Mouse (Mus musculus) thymus, adult 2 months (tissue): ENCODE results near the gene Ide.

ENCODE experiments used
- CTCF ChIP-seq: fragments of 200-500 bp; IDR thresholded peaks from 2 replicates; pipeline ENCODE4 v1.5.1; 2012; ENCODE audit warnings: mild to moderate bottlenecking, control low read depth, low read length, moderate library complexity, borderline replicate concordance; ENCODE audit not compliant: control insufficient read depth, poor library complexity, insufficient read depth; ENCODE audit errors: extremely low read depth
- POLR2A ChIP-seq: fragments of 200-500 bp; IDR thresholded peaks from 2 replicates; pipeline ENCODE4 v1.6.1; 2012; ENCODE audit warnings: mild to moderate bottlenecking, low read length, control low read depth, moderate library complexity; ENCODE audit not compliant: control insufficient read depth, poor library complexity, insufficient read depth; ENCODE audit errors: extremely low read depth

DNA sequence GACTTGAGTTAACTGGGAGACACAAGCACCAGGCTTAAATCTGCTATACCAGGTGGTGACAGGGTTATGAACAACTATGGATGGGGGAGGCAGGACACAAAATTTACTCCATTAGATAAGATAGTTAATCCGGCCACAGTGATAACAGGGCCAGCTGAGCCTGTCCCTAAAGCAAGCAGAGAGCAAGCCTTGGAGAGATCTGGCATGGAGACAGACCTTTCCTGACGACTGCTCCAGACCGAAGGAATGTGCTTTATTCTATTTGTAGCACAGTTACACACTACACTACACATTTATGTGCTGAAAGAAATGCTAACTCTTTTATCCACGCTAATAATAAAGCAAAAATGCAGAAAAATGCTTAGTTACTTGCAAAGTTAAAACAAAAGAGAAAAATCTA is 46.0 kb downstream of the Ide start:
- no peak for TF ChIP-seq CTCF
- no peak for TF ChIP-seq POLR2A
